Mouse (Mus musculus) testis, postnatal 14 days (tissue): ENCODE results near the gene Smok2a.
"Not testable (repeated sequence)": the region's sequence is repeated elsewhere in the genome, so short reads cannot be mapped to it uniquely, and the experiment has no call there.

Source experiments
- DNase-seq: peaks from one replicate; pipeline ENCODE4 v3.0.0; 2021; ENCODE audit warnings: low spot score

Smok2a gene

GRCm38 (mm10) chr17:13214169-13214568 is 6.8 kb upstream of the Smok2a start:
- DNase-seq, result no peak

GRCm38 (mm10) chr17:13215595-13215994 is 5.4 kb upstream of the Smok2a start:
- DNase-seq, result no peak

- not testable (repeated sequence) for DNase-seq
Observed at GRCm38 (mm10) chr17:13221921-13222320, 933 bp downstream of the Smok2a start.

- not testable (repeated sequence) for DNase-seq
Observed at GRCm38 (mm10) chr17:13229957-13230356, 9.0 kb downstream of the Smok2a start, which contains the start of gene Smok2b. Gene Smok2b, plus strand, starts transcription at chr17:13230257.

- DNase-seq, result not testable (repeated sequence)
Observed at GRCm38 (mm10) chr17:13239461-13239860, 18.5 kb downstream of the Smok2a start.

- DNase-seq, result not testable (repeated sequence)
Observed at GRCm38 (mm10) chr17:13240807-13241727, 20.1 kb downstream of the Smok2a start.

GRCm38 (mm10) chr17:13254786-13255185 is 33.8 kb downstream of the Smok2a start:
- DNase-seq, result not testable (repeated sequence)
